Mouse (Mus musculus): ENCODE results near the gene Aunip.

The Aunip gene

GRCm38 (mm10) chr4:134516981-134517380 is 6.2 kb downstream of the Aunip start:
- DNase-seq, result peak; percentile 37 to 62

GRCm38 (mm10) chr4:134517719-134518118 is 6.9 kb downstream of the Aunip start:
- no peak for DNase-seq

GRCm38 (mm10) chr4:134518541-134518940 is 7.7 kb downstream of the Aunip start:
- no peak for DNase-seq

- no peak for DNase-seq
Measured at GRCm38 (mm10) chr4:134519281-134519680, 8.5 kb downstream of the Aunip start.

GRCm38 (mm10) chr4:134523447-134523846 is 12.6 kb downstream of the Aunip start:
- no peak for DNase-seq

- DNase-seq, result no peak
Measured at GRCm38 (mm10) chr4:134525806-134526205, 15.0 kb downstream of the Aunip start.

GRCm38 (mm10) chr4:134526220-134526619 is 15.4 kb downstream of the Aunip start:
- no peak for DNase-seq

- no peak for DNase-seq
Measured at GRCm38 (mm10) chr4:134532928-134533327, 22.1 kb downstream of the Aunip start.

- DNase-seq, result no peak
Measured at GRCm38 (mm10) chr4:134533421-134533820, 22.6 kb downstream of the Aunip start.

GRCm38 (mm10) chr4:134534124-134534886 is 23.5 kb downstream of the Aunip start:
- DNase-seq, result peak; percentile 80 to 92

GRCm38 (mm10) chr4:134534932-134535786 is 24.4 kb downstream of the Aunip start, which contains the start of gene Mtfr1l:
Gene Mtfr1l (minus strand): TSS chr4:134535387.
- peak; percentile 99 for DNase-seq

GRCm38 (mm10) chr4:134535787-134536151 is 25.0 kb downstream of the Aunip start:
- DNase-seq, result peak in 1 of 2 experiments; percentile 27

GRCm38 (mm10) chr4:134538997-134539580 is 28.3 kb downstream of the Aunip start:
- no peak for DNase-seq

GRCm38 (mm10) chr4:134542726-134543125 is 31.9 kb downstream of the Aunip start:
- DNase-seq, result no peak

GRCm38 (mm10) chr4:134543261-134543660 is 32.5 kb downstream of the Aunip start:
- peak; percentile 89 to 97 for DNase-seq

GRCm38 (mm10) chr4:134546814-134547705 is 36.3 kb downstream of the Aunip start:
- DNase-seq, result no peak

- no peak for DNase-seq
Measured at GRCm38 (mm10) chr4:134548169-134548938, 37.6 kb downstream of the Aunip start.

- DNase-seq, result no peak
Measured at GRCm38 (mm10) chr4:134549899-134550298, 39.1 kb downstream of the Aunip start.

- peak; percentile 65 to 81 for DNase-seq
Measured at GRCm38 (mm10) chr4:134551494-134552316, 40.9 kb downstream of the Aunip start, which contains the start of gene Selenon. Gene Selenon (minus strand): TSS chr4:134552166.

- no peak for DNase-seq
Measured at GRCm38 (mm10) chr4:134553631-134554030, 42.8 kb downstream of the Aunip start.
